Mouse (Mus musculus) telencephalon, adult 2 months (tissue): Measurements from ENCODE around the gene Kcnj1.
A peak's percentile ranks its signal among the peaks of the same experiment; 100 is the strongest.

ENCODE experiments used
- DNase-seq: peaks from one replicate; pipeline ENCODE4 v3.0.0-alpha.2; 2011; ENCODE audit warnings: low read depth, low spot score

The Kcnj1 gene

DNA sequence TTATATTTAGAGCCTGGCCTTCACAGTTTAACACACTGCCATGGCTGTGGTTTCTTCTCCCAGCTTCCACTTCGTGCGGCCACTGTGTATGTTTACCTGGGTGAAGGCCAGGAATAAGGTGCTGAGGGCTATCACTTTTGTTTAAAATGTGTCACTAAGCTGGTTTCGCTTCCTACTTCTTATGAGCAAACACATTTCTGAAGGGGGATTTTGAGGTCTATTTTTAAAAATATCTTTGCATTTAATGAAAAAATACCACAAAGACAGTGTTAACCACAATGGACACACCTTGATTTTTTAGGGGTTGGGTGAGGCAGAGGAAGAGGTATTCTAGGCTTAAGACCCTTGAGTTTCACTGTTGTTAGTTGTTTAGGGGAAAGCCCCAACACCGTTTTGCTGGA, 22.5 kb downstream of the Kcnj1 start:
- DNase-seq = no peak

- DNase-seq = no peak
These were observed 27.9 kb downstream of the Kcnj1 start for GRCm38 (mm10) chr9:32400212-32400611.

DNA sequence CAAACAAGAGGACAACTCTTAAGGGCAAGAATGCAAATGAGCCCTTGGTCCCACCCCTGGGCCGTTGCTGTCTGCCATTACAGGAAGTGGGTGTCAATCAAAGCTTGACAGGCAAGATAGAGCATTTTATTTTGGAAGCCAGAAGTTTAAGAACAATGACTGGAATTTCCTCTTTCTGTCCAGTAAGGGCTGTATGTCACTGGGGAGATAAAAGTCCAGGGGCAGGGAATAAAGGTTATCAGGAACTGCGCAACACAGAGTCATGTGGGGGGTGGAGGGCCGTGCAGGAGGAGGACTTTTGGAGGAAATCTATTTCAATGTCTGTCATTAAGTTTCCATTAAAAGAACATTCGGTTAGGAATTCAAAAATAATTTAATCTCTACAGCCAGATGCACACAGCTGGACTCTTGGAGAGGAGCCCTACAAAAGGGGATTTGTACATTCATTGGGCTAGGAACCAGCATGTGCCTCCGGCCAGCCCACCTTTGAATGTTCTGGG, 28.4 kb downstream of the Kcnj1 start:
- DNase-seq = no peak

DNA sequence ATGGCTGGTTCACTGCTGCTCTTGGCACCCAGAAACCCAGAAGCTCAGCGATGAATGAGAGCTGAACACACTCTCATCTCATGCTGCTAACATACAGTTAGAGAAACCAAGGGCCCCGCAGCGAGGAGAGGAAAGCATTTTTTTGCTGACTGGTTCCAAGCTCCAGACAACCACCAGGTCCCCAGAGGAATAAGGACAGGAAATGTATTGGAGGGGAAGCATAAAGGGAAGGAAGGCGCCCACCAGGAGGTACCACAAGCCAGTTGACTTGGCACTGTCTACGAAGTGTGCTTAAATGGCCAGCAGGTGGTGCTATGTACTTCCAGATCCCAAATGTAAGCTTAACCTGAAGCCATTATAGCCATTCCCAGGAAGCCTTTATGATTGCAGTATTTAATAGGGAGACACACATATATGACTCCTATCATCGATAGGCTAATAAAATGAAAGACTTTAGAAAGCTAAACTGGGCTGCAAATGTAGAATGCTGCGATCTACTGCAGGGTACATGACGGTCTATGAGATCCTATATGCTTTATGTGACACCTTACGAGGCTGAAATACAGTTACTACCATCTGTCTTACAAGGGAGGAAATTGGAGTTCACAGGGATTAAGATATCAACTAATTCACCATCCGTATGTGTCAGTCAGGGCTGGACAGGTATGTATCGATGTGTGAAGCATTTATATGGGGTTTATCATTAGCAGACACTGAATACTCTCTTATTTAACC, 33.1 kb downstream of the Kcnj1 start:
- peak; percentile 50 for DNase-seq

- no peak for DNase-seq
These were observed 36.4 kb downstream of the Kcnj1 start for GRCm38 (mm10) chr9:32408730-32409059.

- no peak for DNase-seq
These were observed 37.0 kb downstream of the Kcnj1 start for GRCm38 (mm10) chr9:32409060-32409961.

DNA sequence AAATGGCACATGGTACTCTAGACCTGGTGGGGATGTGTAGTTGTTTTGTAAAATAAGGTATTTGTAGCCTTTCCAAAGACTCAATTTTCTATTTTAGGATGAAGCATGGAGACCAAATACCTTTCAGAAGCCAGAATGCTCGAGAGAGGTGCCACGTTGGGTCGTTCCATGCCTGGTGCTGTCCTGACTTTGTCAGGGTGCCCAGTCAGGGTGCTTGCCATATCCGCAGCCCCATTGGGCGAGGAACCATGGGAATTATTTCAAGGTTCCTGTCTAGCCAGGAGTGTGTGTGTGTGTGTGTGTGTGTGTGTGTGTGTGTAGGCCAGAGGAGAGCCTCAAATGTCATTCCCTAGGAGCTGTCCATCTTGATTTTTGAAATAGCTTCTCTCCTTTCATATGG, 38.4 kb downstream of the Kcnj1 start:
- no peak for DNase-seq

DNA sequence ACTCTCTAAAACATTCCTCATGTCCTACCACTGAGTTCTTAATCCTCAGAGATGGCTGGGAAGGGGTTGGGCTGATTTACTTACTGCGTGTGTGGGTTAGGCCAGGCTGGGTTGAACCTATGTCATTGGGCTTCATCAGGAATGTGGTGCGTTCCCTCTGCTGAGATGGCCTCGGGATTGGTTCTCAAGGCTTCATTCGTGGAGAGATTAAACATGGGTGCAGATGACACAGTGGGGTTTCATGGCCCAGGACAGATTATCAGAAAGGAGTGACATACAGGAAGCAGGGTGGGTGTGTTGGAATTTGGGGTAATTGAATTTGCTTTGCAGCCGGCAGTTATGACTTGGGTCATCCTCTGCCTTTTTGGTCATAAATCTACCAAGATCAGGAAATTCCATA, 39.2 kb downstream of the Kcnj1 start:
- DNase-seq = no peak

GRCm38 (mm10) chr9:32412836-32413580, 40.7 kb downstream of the Kcnj1 start:
- no peak for DNase-seq

- no peak for DNase-seq
These were observed 42.7 kb downstream of the Kcnj1 start for GRCm38 (mm10) chr9:32414956-32415355.

GRCm38 (mm10) chr9:32415952-32416351, 43.7 kb downstream of the Kcnj1 start:
- DNase-seq = no peak

DNA sequence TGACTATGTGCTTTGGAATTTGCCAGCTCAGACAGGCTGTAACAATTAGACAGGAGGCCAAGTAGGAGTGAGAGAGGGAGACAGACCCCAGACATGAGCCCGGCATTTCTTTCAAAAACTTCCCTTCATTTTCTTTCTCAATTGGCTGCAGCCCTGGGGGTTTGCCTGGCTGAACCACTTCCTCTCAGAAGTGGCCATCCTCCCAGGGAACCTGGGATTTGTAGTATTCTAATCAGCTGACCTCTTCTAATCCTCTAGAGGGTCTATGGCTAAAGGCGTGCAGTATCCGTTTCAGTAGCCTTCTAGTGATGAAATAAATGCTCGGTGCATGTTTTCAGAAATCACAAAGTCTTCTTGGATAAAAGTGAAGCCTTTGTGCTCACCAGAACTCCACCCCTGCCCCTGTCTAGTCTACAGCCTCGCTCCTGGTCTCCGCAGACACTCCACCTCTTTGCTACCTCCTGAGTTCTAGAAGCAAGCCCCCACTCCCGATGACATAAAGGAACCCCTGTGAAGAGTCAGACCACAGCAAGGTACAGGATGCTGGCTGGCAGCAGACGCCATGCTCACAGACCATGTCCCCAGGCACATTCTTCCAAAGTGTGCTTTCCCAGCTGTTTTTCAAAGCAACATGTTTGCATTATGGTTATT, 45.3 kb downstream of the Kcnj1 start:
- DNase-seq = no peak

GRCm38 (mm10) chr9:32420711-32421110, 48.4 kb downstream of the Kcnj1 start:
- DNase-seq = no peak

DNA sequence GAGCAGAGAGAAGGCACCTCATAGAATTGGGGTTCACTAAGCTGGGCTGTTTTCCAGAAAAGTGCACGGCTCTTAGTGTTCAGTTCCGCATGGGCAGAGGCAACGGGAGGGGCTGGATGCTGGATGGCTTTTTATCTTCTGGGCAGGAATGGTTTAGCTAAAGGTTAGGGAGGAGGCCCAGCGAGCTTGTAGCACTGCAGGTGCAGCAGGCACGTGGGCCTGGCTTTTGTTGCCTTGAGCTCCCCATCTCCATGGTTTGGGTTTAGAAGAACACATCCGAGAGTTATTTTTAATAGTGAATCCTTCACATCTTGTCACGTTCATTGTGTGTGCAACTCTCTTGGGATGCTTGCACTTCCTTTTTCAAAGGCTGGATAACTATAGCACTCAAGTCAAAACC, 53.0 kb downstream of the Kcnj1 start:
- no peak for DNase-seq

DNA sequence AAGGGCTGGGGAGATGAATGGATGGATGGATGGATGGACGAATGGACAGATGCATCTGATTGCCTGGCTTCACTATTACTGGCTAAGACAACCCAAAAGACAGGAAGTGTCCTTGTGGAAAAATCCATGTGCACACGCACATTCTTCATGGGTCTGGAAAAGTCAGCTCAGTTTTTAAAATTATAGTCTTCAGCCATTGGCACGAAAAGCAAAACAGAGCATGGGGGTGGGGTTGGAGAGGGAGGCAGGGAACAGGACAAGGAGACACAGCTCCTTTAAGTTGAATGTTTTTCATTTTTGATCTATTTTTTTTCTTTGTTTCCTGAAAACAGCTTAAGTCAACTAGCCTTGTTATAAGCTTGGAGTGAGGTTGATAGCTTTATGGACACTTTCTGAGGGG, 58.8 kb downstream of the Kcnj1 start:
- DNase-seq = no peak

DNA sequence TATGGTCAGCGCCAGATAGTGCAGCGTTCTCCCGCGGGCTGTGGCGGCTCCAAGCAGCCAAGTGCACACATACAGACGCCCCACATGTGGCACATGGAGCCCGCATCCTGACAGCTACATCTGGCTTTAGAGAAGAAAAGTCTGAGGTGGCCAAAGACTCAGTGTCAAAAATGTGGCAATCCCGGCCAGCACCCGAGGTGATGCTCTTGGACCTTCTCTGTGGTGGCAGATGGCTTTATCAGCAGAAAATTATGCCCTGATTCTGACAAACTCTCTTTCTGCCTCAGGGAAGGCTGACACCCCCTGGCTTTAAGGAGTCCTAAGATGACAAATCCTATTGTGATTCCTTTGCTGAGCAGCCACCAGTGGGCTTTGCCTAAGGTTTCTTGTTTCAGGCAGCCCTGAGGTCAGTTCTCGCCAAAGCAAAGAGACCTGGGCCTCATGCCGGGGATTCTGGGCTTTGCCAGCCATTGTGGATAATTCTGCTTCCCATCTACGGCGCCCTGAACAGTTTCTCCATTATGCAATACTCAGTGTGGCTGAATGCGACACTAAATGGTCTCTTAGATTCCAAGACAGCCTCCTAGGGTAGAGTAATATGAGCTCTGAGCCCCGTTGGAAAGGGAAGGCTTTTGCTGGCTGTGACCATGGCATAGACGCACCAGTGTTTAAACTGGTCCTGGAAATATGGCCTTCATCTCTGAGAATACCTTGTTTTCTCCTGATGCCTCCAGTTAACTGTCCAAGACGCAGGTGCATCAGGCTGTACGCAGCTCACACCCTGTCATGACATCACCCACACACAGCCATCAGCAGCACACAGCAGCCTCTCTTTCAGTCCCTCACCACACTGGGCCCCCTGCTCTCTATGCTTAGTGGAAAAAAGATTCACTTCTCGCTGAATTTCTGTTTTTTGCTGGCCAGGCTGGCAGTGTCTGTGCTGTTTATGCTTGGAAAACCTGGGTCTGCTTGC, 62.2 kb downstream of the Kcnj1 start:
- no peak for DNase-seq

- DNase-seq = no peak
These were observed 70.8 kb downstream of the Kcnj1 start for GRCm38 (mm10) chr9:32443115-32443514.

GRCm38 (mm10) chr9:32443817-32444216, 71.5 kb downstream of the Kcnj1 start:
- DNase-seq = no peak

DNA sequence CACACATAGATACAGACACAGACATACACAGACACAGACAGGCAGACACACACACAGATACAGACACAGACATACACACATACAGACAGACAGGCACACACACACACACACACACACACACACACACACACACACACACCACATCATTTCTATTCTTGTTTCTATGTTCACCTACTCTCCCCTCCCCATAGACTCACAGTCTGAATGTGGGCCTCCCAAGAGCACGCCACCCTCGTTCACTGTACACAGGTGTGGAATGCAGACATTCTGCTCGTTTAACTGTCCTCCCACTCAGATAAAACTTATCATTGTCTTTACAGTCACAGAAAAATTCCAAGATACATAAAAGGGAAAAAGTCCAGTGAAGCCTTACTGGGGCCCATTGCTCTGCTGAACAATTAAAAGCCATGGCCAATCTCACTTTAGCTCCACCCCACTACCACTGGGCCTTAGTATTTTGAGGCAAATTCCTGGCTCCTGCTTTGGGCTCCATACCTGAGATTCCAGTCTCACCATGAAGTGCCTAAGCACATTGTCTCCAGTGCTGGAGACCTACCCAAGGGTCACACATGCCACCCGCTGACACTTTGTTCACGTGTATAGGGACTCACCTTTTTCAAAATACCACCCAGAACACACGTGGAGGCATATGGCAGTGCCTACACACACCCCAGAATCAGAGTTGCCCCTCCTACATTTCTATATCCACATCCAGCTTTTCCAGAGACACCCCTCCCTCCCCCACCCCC, 72.3 kb downstream of the Kcnj1 start:
- no peak for DNase-seq

- DNase-seq = no peak
These were observed 73.5 kb downstream of the Kcnj1 start for GRCm38 (mm10) chr9:32445789-32446188.
